Mouse (Mus musculus) lung, embryonic 14.5 days (tissue): ENCODE data around the gene Rab1b. TPM values are rescaled to one million over a fixed set of nuclear protein-coding genes. Genes with fewer than 3 reads are reported as not detected.

ENCODE experiments used
- ATAC-seq: fragments of 200-750 bp; cut with Nextera tagmentation; 2 replicates; pipeline ENCODE4 v1.8.0; 2017; ENCODE audit warnings: mild to moderate bottlenecking, moderate TSS enrichment, moderate library complexity; ENCODE audit not compliant: insufficient read depth
- DNase-seq: peaks from one replicate; pipeline ENCODE4 v3.0.0-alpha.2; 2015
- H3K27ac ChIP-seq: fragments of 300-500 bp; sonication (generic); 2 replicates; pipeline ENCODE4 v1.5.1; 2014; ENCODE audit warnings: low read depth, mild to moderate bottlenecking, moderate library complexity
- H3K27me3 ChIP-seq: fragments of 300-500 bp; sonication (generic); 2 replicates; pipeline ENCODE4 v1.6.1; 2014; ENCODE audit warnings: low read length, control low read depth; ENCODE audit not compliant: insufficient read depth
- H3K36me3 ChIP-seq: fragments of 300-500 bp; sonication (generic); 2 replicates; pipeline ENCODE4 v1.6.1; 2014; ENCODE audit warnings: control low read depth; ENCODE audit not compliant: insufficient read depth
- H3K4me1 ChIP-seq: fragments of 300-500 bp; sonication (generic); 2 replicates; pipeline ENCODE4 v1.6.1; 2014; ENCODE audit warnings: antibody characterized with exemption, control low read depth; ENCODE audit not compliant: insufficient read depth
- H3K4me2 ChIP-seq: fragments of 300-500 bp; sonication (generic); 2 replicates; pipeline ENCODE4 v1.6.1; 2014; ENCODE audit warnings: mild to moderate bottlenecking
- H3K4me3 ChIP-seq: fragments of 300-500 bp; sonication (generic); 2 replicates; pipeline ENCODE4 v1.5.1; 2014; ENCODE audit warnings: low read depth, low read length
- H3K9ac ChIP-seq: fragments of 300-500 bp; sonication (generic); 2 replicates; pipeline ENCODE4 v1.6.1; 2014
- H3K9me3 ChIP-seq: fragments of 300-500 bp; sonication (generic); 2 replicates; pipeline ENCODE4 v1.6.1; 2016; ENCODE audit warnings: low read depth, low read length, control low read depth
- CTCF ChIP-seq: IDR thresholded peaks from 2 replicates; pipeline ENCODE4 v1.5.1; 2016; ENCODE audit warnings: antibody characterized with exemption, low read depth
- WGBS: fragments of 180-500 bp; shearing (Covaris S2); extraction: QIAGEN DNeasy Blood & Tissue Kit; methylation state at CpG from one replicate; pipeline ENCODE4 v1.1.7; 2014; 5-methylcytosine and 5-hydroxymethylcytosine counted together
- polyA plus RNA-seq: library from polyadenylated mRNA; unstranded; fragments of >200 nt; fragmentation: Nextera tagmentation; extraction: Ambion mirVana; gene quantifications from 2 replicates; pipeline ENCODE4 v1.2.1, GENCODE M21; 2014

Rab1b gene
- polyA plus RNA-seq, 1 experiment from 2014 or later = 289 TPM

GRCm38 (mm10) chr19:5098363-5099143 lies 8.3 kb downstream of the Rab1b start, which contains the start of gene Cnih2:
Cnih2 (minus strand) TSS chr19:5098521.
- H3K4me3 ChIP-seq = peak within 1 kb of the TSS; percentile 56
- H3K4me2 ChIP-seq = peak within 1 kb of the TSS; percentile 99
- peaks cover 43% of the 10 kb centered on the region for H3K36me3 ChIP-seq
- peak within 1 kb of the TSS; percentile 20 for H3K27ac ChIP-seq
- peak within 1 kb of the TSS; percentile 76 for H3K9ac ChIP-seq
- TF ChIP-seq CTCF = no peak
- H3K27me3 ChIP-seq = no peaks in the 10 kb centered on the region
- DNase-seq (peak; percentile 88), ATAC-seq (peak; percentile 61)
- WGBS = 3% methylated on average over 46 of the region's 48 CpGs
- H3K9me3 ChIP-seq = no peaks in the 10 kb centered on the region
- H3K4me1 ChIP-seq = peaks cover 2% of the 10 kb centered on the region; the same call in 1 of the 2 replicates

- Histone ChIP-seq H3K36me3 (peaks cover 42% of the 10 kb centered on the region), H3K4me1 (peaks cover 2% of the 10 kb centered on the region; the same call in 1 of the 2 replicates), H3K9me3 (no peaks in the 10 kb centered on the region), H3K4me2 (peak overlapping the region; percentile 99), H3K4me3 (peak overlapping the region; percentile 56), H3K9ac (peak overlapping the region; percentile 76), H3K27ac (no peak overlapping the region), H3K27me3 (no peaks in the 10 kb centered on the region)
- peak; percentile 10; the same call in 1 of the 2 replicates for ATAC-seq
- no peak for TF ChIP-seq CTCF
- DNase-seq = no peak
- WGBS = 3% methylated on average over 30 of the region's 31 CpGs
Measured at GRCm38 (mm10) chr19:5097521-5098362, 9.1 kb downstream of the Rab1b start.

- no peak for ATAC-seq
- Histone ChIP-seq H3K27me3 (no peaks in the 10 kb centered on the region), H3K4me1 (peaks cover 2% of the 10 kb centered on the region; the same call in 1 of the 2 replicates), H3K27ac (no peak overlapping the region), H3K9ac (no peak overlapping the region), H3K4me3 (no peak overlapping the region), H3K36me3 (peaks cover 40% of the 10 kb centered on the region), H3K9me3 (no peaks in the 10 kb centered on the region), H3K4me2 (no peak overlapping the region)
- DNase-seq = no peak
- TF ChIP-seq CTCF = no peak
- 6% methylated on average over 9 of the region's 9 CpGs for WGBS
Measured at GRCm38 (mm10) chr19:5095887-5096474, 10.9 kb downstream of the Rab1b start.

GRCm38 (mm10) chr19:5094746-5095417 lies 12.0 kb downstream of the Rab1b start:
- DNase-seq (no peak), ATAC-seq (peak; percentile 22)
- Histone ChIP-seq H3K4me3 (no peak overlapping the region), H3K4me1 (peaks cover 2% of the 10 kb centered on the region; the same call in 1 of the 2 replicates), H3K4me2 (no peak overlapping the region), H3K36me3 (peaks cover 39% of the 10 kb centered on the region), H3K27ac (no peak overlapping the region), H3K9me3 (no peaks in the 10 kb centered on the region), H3K9ac (no peak overlapping the region), H3K27me3 (no peaks in the 10 kb centered on the region)
- WGBS = 40% methylated on average over 11 of the region's 11 CpGs
- TF ChIP-seq CTCF = no peak

GRCm38 (mm10) chr19:5094243-5094632 lies 12.6 kb downstream of the Rab1b start:
- WGBS = 1% methylated on average over 21 of the region's 21 CpGs
- TF ChIP-seq CTCF = peak; percentile 93
- ATAC-seq (peak; percentile 47), DNase-seq (peak; percentile 97)
- Histone ChIP-seq H3K27me3 (no peaks in the 10 kb centered on the region), H3K4me2 (no peak overlapping the region), H3K4me3 (no peak overlapping the region), H3K27ac (no peak overlapping the region), H3K9me3 (no peaks in the 10 kb centered on the region), H3K4me1 (peaks cover 4% of the 10 kb centered on the region; the same call in 1 of the 2 replicates), H3K9ac (no peak overlapping the region), H3K36me3 (peaks cover 39% of the 10 kb centered on the region)

- no peak overlapping the region for H3K4me2 ChIP-seq
- peaks cover 39% of the 10 kb centered on the region; the same call in 1 of the 2 replicates for H3K36me3 ChIP-seq
- DNase-seq (no peak), ATAC-seq (no peak)
- H3K4me1 ChIP-seq = peaks cover 8% of the 10 kb centered on the region; the same call in 1 of the 2 replicates
- no peaks in the 10 kb centered on the region for H3K27me3 ChIP-seq
- no peak for TF ChIP-seq CTCF
- WGBS = 65% methylated on average over 12 of the region's 12 CpGs
- no peaks in the 10 kb centered on the region for H3K9me3 ChIP-seq
- H3K9ac ChIP-seq = no peak overlapping the region
- no peak overlapping the region for H3K27ac ChIP-seq
- no peak overlapping the region for H3K4me3 ChIP-seq
Measured at GRCm38 (mm10) chr19:5093481-5094242, 13.2 kb downstream of the Rab1b start.
